Mouse (Mus musculus) midbrain, embryonic 15.5 days (tissue): ENCODE measurements around the gene Rhoh. TPM values are rescaled to one million over a fixed set of nuclear protein-coding genes. Genes with fewer than 3 reads are reported as not detected.

Source experiments
- ATAC-seq: fragments of 200-750 bp; cut with Nextera tagmentation; replicated peaks from 2 replicates; pipeline ENCODE4 v1.8.0; 2017; ENCODE audit warnings: moderate TSS enrichment
- H3K27ac ChIP-seq: fragments of 300-500 bp; sonication (generic); 2 replicates; pipeline ENCODE4 v1.5.1; 2015; ENCODE audit warnings: mild to moderate bottlenecking, inconsistent platforms
- H3K27me3 ChIP-seq: fragments of 300-500 bp; sonication (generic); replicated peaks from 2 replicates; pipeline ENCODE4 v1.6.1; 2015; ENCODE audit warnings: inconsistent platforms
- H3K36me3 ChIP-seq: fragments of 300-500 bp; sonication (generic); replicated peaks from 2 replicates; pipeline ENCODE4 v1.6.1; 2015; ENCODE audit warnings: inconsistent platforms
- H3K4me1 ChIP-seq: fragments of 300-500 bp; sonication (generic); 2 replicates; pipeline ENCODE4 v1.6.1; 2015; ENCODE audit warnings: inconsistent platforms
- H3K4me2 ChIP-seq: fragments of 300-500 bp; sonication (generic); 2 replicates; pipeline ENCODE4 v1.6.1; 2015; ENCODE audit warnings: inconsistent platforms, mild to moderate bottlenecking, moderate library complexity
- H3K4me3 ChIP-seq: fragments of 300-500 bp; sonication (generic); 2 replicates; pipeline ENCODE4 v1.5.1; 2015; ENCODE audit warnings: mild to moderate bottlenecking, inconsistent platforms
- H3K9ac ChIP-seq: fragments of 300-500 bp; sonication (generic); 2 replicates; pipeline ENCODE4 v1.6.1; 2015; ENCODE audit warnings: mild to moderate bottlenecking, inconsistent platforms
- H3K9me3 ChIP-seq: fragments of 300-500 bp; sonication (generic); 2 replicates; pipeline ENCODE4 v1.6.1; 2016; ENCODE audit warnings: inconsistent platforms
- WGBS: fragments of 180-500 bp; shearing (Covaris S2); methylation state at CpG from one replicate; pipeline ENCODE4 v1.1.7; 2015; ENCODE audit warnings: mixed read lengths; 5-methylcytosine and 5-hydroxymethylcytosine counted together
- polyA plus RNA-seq: library from polyadenylated mRNA; unstranded; fragments of >200 nt; fragmentation: Nextera tagmentation; extraction: Ambion mirVana; gene quantifications from 2 replicates; pipeline ENCODE4 v1.2.1, GENCODE M21; 2015

The Rhoh gene
- polyA plus RNA-seq, 1 experiment from 2014 or later, result 0.52 TPM

DNA sequence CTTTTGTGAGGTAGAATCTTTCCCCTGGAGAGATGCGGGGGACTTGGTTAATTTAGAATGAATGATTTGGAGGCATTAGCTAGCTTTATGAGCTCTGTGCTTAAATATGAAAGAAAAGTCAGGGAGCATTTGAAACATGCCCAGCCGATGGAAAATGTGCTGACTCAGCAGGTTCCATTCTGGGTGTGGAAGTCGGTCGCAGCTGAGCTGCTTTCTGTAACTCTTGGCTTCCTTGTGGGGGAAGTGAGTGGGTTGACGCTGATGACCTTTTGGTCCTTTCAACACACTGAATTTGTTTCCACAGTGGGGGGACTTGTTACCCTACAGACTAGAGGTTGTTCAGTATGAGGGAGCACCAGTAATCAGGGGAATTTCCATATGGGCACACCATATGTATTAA, 22.3 kb downstream of the Rhoh start:
- H3K27ac ChIP-seq, result no peak overlapping the region

DNA sequence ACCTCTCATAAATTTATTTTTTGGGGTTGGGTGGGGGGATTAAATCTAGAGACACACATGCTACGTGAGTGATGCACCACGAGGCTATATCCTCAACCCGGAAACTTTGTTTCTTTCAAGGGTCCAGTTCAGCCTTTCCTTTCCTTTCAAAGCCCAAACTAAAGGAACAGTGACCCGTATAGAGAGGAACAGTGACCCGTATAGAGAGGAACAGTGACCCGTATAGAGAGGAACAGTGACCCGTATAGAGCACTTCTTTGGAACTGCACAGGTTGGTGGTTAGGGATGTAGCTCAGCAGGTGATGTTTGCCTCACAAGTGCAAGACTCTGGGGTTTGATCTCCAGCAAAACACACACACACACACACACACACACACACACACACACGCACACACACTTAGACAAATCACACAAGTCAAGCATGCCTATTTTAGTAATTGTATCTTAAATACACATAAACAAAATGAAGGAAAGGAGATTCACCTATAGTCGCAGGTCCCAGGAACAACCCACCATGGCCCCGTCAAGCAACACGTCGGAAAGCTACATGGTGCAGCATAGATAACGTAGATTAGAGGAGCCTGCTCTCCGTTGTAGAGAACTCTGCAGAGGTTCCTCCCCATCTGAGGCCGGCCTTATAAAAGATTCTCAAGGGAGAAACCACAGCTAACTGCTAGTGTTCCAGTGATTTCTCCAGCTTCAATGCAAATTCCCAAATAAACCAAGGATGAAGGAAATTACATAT, 24.9 kb downstream of the Rhoh start:
- H3K27ac ChIP-seq, result no peak overlapping the region
- no peaks in the 10 kb centered on the region for H3K27me3 ChIP-seq
- 32% methylated on average over 15 of the region's 15 CpGs for WGBS
- H3K36me3 ChIP-seq, result no peaks in the 10 kb centered on the region
- no peaks in the 10 kb centered on the region for H3K9me3 ChIP-seq
- no peaks in the 10 kb centered on the region for H3K4me1 ChIP-seq
- no peak overlapping the region for H3K4me2 ChIP-seq
- no peak for ATAC-seq
- H3K9ac ChIP-seq, result no peak overlapping the region
- H3K4me3 ChIP-seq, result no peak overlapping the region

More for the DNA sequence above, 22.3 kb downstream of the Rhoh start:
- 54% methylated on average over 5 of the region's 5 CpGs for whole genome bisulfite sequencing
- Histone ChIP-seq H3K9ac (no peak overlapping the region), H3K27me3 (no peaks in the 10 kb centered on the region), H3K4me2 (no peak overlapping the region), H3K36me3 (no peaks in the 10 kb centered on the region), H3K4me3 (no peak overlapping the region), H3K4me1 (no peaks in the 10 kb centered on the region), H3K9me3 (no peaks in the 10 kb centered on the region)
- no peak for ATAC-seq

DNA sequence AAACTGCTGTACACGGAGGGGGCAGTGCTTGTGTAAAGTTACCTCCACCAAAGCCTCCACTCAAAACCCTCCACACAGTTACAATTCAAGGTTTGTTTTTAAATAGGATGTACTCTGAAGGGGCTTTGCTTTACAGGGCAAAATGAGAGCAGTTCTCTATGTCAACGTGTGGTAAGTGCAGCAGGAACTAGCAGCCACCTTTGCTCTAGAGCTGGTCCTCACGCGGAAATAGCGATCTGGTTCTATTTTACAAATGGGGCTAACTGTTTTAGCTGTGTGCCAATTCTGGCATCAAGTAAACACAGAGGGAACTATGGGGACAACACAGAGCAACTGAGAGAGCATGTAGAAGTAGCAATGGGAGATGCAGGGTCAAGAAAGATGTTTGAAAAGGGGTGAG, 27.1 kb downstream of the Rhoh start:
- no peak overlapping the region for H3K9ac ChIP-seq
- H3K4me2 ChIP-seq, result no peak overlapping the region
- no peak for ATAC-seq
- H3K9me3 ChIP-seq, result no peaks in the 10 kb centered on the region
- whole genome bisulfite sequencing, result 95% methylated on average over 5 of the region's 5 CpGs
- H3K36me3 ChIP-seq, result no peaks in the 10 kb centered on the region
- H3K4me1 ChIP-seq, result no peaks in the 10 kb centered on the region
- H3K27ac ChIP-seq, result no peak overlapping the region
- no peak overlapping the region for H3K4me3 ChIP-seq
- H3K27me3 ChIP-seq, result no peaks in the 10 kb centered on the region

DNA sequence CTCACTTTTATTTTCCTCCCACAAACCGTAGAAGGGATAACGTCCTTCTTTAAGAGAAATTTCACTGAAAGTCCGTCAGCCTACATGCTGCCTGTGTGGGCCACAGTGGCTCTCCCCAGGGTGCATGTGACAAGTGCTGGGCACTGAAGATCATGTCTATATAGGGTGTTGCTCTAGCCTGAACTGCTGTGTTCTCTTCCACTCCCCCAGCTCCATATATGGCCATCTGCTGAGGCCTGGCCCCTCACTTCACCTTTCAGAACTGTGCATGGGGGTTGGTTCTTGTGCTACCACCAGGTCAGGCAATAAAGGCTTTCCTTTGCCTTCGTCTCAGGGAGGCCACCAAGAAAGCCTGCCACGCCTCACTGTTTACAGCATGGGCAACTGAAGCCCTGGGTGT, 28.0 kb downstream of the Rhoh start:
- H3K36me3 ChIP-seq, result no peaks in the 10 kb centered on the region
- no peaks in the 10 kb centered on the region for H3K4me1 ChIP-seq
- no peak for ATAC-seq
- no peak overlapping the region for H3K27ac ChIP-seq
- H3K4me3 ChIP-seq, result no peak overlapping the region
- H3K27me3 ChIP-seq, result no peaks in the 10 kb centered on the region
- H3K9me3 ChIP-seq, result no peaks in the 10 kb centered on the region
- H3K9ac ChIP-seq, result no peak overlapping the region
- no peak overlapping the region for H3K4me2 ChIP-seq
- 78% methylated on average over 5 of the region's 5 CpGs for WGBS

GRCm38 (mm10) chr5:65891251-65891826, 30.3 kb downstream of the Rhoh start:
- Histone ChIP-seq H3K4me1 (no peaks in the 10 kb centered on the region), H3K4me2 (no peak overlapping the region), H3K4me3 (no peak overlapping the region), H3K27me3 (no peaks in the 10 kb centered on the region), H3K27ac (no peak overlapping the region), H3K9ac (no peak overlapping the region), H3K36me3 (no peaks in the 10 kb centered on the region), H3K9me3 (no peaks in the 10 kb centered on the region)
- WGBS, result 67% methylated on average over 14 of the region's 14 CpGs
- ATAC-seq, result no peak

- Histone ChIP-seq H3K27me3 (no peaks in the 10 kb centered on the region), H3K4me2 (no peak overlapping the region), H3K36me3 (no peaks in the 10 kb centered on the region), H3K4me1 (no peaks in the 10 kb centered on the region), H3K9ac (no peak overlapping the region), H3K27ac (no peak overlapping the region), H3K4me3 (no peak overlapping the region), H3K9me3 (no peaks in the 10 kb centered on the region)
- 90% methylated on average over 6 of the region's 6 CpGs for WGBS
- ATAC-seq, result no peak
Observed at GRCm38 (mm10) chr5:65895121-65895692, 34.2 kb downstream of the Rhoh start.

DNA sequence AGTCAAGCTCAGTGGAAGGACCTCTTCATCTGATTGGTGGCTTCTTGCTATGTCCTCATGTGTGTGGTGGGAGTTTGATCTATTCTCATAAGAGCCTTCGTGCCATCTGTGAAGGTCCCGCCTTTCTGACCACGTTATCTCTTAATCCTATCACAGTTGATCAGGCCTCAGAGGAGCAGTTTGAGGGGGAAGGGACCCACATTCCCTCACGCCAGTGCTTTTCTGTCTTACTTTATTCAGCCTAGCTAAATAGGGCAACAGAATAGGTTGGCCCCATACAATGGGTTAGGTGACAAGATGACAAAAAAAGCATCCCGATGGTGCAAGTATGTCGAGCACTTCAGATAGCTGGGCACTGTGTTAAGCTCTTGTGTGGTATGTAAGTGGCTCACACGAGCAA, 34.8 kb downstream of the Rhoh start:
- H3K4me1 ChIP-seq, result no peaks in the 10 kb centered on the region
- H3K4me3 ChIP-seq, result no peak overlapping the region
- no peak overlapping the region for H3K4me2 ChIP-seq
- no peak for ATAC-seq
- no peaks in the 10 kb centered on the region for H3K9me3 ChIP-seq
- no peak overlapping the region for H3K9ac ChIP-seq
- H3K36me3 ChIP-seq, result no peaks in the 10 kb centered on the region
- H3K27ac ChIP-seq, result no peak overlapping the region
- WGBS, result 64% methylated on average over 7 of the region's 7 CpGs
- H3K27me3 ChIP-seq, result no peaks in the 10 kb centered on the region

DNA sequence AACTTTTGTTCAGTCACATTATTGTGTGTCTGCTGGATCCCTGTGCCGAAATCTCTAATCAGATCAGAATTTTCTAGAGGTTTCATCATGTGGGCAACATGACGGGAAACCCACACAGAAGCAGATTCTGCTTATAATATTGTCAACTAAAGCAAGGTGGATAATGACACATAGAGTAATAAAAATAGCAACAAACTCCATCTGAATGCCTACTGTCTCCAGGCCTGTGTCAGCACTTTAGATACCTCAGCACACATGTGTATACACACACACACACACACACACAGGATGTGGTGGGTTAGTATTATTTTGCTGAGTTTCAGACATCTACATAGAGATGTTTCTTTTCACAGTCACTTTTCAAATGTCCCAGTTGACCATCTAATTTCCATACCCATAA, 36.7 kb downstream of the Rhoh start:
- WGBS, result 94% methylated on average over 2 of the region's 2 CpGs
- ATAC-seq, result no peak
- no peak overlapping the region for H3K4me3 ChIP-seq
- no peak overlapping the region for H3K27ac ChIP-seq
- no peak overlapping the region for H3K9ac ChIP-seq
- H3K4me2 ChIP-seq, result no peak overlapping the region
- no peaks in the 10 kb centered on the region for H3K36me3 ChIP-seq
- no peaks in the 10 kb centered on the region for H3K4me1 ChIP-seq
- H3K27me3 ChIP-seq, result no peaks in the 10 kb centered on the region
- no peaks in the 10 kb centered on the region for H3K9me3 ChIP-seq

GRCm38 (mm10) chr5:65898683-65899082, 37.7 kb downstream of the Rhoh start:
- Histone ChIP-seq H3K4me1 (no peaks in the 10 kb centered on the region), H3K36me3 (no peaks in the 10 kb centered on the region), H3K9me3 (no peaks in the 10 kb centered on the region), H3K27ac (no peak overlapping the region), H3K9ac (no peak overlapping the region), H3K4me3 (no peak overlapping the region), H3K4me2 (no peak overlapping the region), H3K27me3 (no peaks in the 10 kb centered on the region)
- no peak for ATAC-seq
- 87% methylated on average over 3 of the region's 3 CpGs for WGBS

DNA sequence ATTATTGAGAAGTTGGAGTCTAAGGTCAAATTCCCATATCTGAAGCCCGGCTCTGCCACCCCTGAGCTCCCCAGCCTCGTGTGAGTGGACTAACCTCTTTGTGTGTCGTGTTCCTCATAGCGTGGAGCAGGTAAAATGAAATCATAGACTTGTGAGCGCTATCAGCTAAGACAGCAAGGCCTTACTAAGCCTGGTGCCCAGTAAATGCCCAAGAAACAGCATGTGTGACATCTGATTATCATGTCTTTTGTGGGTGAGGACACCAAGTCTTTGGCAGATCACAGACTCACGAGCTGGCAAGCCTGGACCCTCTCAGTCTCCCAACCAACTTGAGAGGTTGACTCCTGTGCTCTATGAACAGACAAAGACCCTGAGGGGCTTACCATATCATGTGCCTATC, 39.1 kb downstream of the Rhoh start:
- H3K4me3 ChIP-seq, result no peak overlapping the region
- H3K27me3 ChIP-seq, result no peaks in the 10 kb centered on the region
- H3K36me3 ChIP-seq, result no peaks in the 10 kb centered on the region
- H3K4me1 ChIP-seq, result no peaks in the 10 kb centered on the region
- no peaks in the 10 kb centered on the region for H3K9me3 ChIP-seq
- no peak for ATAC-seq
- no peak overlapping the region for H3K4me2 ChIP-seq
- H3K9ac ChIP-seq, result no peak overlapping the region
- 83% methylated on average over 6 of the region's 6 CpGs for WGBS
- no peak overlapping the region for H3K27ac ChIP-seq

DNA sequence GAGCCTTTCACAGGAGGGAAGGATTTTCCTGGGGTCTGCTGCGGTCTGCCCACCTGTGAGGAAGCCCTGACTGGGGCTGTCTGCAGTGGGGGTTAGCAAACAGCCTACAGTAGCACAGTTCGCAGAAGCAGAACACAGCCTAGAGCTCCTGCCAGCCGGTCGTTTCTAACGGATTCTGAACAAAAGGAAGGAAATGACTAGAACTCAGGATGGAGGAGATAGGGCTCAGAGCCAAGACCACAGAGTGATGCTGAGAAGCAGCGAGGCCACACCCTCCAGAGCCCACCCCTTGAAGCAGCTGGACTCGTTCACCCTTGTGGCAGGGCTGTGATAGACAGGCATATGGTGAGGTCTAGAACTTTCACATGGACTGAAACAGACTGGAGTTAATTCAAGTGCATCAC, 39.9 kb downstream of the Rhoh start:
- no peaks in the 10 kb centered on the region for H3K27me3 ChIP-seq
- H3K4me3 ChIP-seq, result no peak overlapping the region
- no peaks in the 10 kb centered on the region for H3K4me1 ChIP-seq
- no peaks in the 10 kb centered on the region for H3K9me3 ChIP-seq
- H3K36me3 ChIP-seq, result no peaks in the 10 kb centered on the region
- H3K9ac ChIP-seq, result no peak overlapping the region
- H3K27ac ChIP-seq, result no peak overlapping the region
- 71% methylated on average over 7 of the region's 7 CpGs for WGBS
- H3K4me2 ChIP-seq, result no peak overlapping the region
- ATAC-seq, result no peak

GRCm38 (mm10) chr5:65901868-65902418, 40.9 kb downstream of the Rhoh start:
- no peak for ATAC-seq
- Histone ChIP-seq H3K9ac (no peak overlapping the region), H3K36me3 (no peaks in the 10 kb centered on the region), H3K27ac (no peak overlapping the region), H3K9me3 (no peaks in the 10 kb centered on the region), H3K4me2 (no peak overlapping the region), H3K4me3 (no peak overlapping the region), H3K27me3 (no peaks in the 10 kb centered on the region), H3K4me1 (no peaks in the 10 kb centered on the region)
- 92% methylated on average over 10 of the region's 10 CpGs for WGBS

GRCm38 (mm10) chr5:65902811-65903210, 41.8 kb downstream of the Rhoh start:
- no peaks in the 10 kb centered on the region for H3K4me1 ChIP-seq
- WGBS, result 93% methylated on average over 9 of the region's 9 CpGs
- ATAC-seq, result no peak
- H3K9me3 ChIP-seq, result no peaks in the 10 kb centered on the region
- no peaks in the 10 kb centered on the region for H3K27me3 ChIP-seq
- no peak overlapping the region for H3K9ac ChIP-seq
- H3K4me2 ChIP-seq, result no peak overlapping the region
- H3K4me3 ChIP-seq, result no peak overlapping the region
- no peak overlapping the region for H3K27ac ChIP-seq
- H3K36me3 ChIP-seq, result no peaks in the 10 kb centered on the region
